Mouse (Mus musculus) frontal cortex, postnatal 10 days (tissue): Measurements from ENCODE around the gene Ms4a10.
A peak's percentile ranks its signal among the peaks of the same experiment; 100 is the strongest.

Source experiments
- DNase-seq, 2 experiments: peaks; one replicate each; pipeline ENCODE4 v3.0.0; 2022; ENCODE audit warnings: low spot score in 2 of 2, mixed read lengths in 1 of 2

Gene Ms4a10

DNA sequence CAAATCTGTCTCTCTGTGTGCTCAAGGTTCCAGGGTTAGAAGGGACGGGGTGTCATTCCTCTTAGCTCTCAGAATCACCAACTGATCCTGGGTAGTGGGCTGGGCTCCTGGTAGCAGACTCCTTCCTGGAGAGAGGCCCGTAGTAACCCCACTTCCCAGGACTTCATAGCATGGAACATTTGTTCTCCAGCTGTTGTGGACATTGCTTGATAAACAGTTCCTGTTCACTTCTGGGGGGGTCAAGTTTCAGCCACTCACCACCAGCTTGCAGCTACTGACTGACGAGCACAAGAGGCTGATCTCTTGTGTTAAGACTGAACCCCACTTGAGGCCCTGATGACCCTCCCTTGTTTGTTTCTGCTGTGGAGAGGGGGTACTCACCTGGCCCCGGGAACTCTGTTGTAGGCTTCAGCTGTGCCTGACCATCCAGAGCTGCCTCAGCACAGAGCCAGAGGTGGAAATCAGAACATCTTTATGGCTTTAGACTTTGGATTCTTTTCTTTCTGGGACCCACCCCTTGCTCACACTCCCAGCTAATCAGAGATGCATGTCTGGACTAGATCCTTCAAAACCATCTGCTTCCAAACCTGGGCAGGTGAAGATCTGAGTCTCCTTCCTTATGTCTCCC lies at the start of gene Ms4a10:
Gene Ms4a10 (minus strand): TSS at position 433 of the 628 bp plus-strand sequence.
- DNase-seq = no peak

GRCm38 (mm10) chr19:11022382-11022781 lies 47.9 kb upstream of the Ms4a10 start:
- no peak for DNase-seq

DNA sequence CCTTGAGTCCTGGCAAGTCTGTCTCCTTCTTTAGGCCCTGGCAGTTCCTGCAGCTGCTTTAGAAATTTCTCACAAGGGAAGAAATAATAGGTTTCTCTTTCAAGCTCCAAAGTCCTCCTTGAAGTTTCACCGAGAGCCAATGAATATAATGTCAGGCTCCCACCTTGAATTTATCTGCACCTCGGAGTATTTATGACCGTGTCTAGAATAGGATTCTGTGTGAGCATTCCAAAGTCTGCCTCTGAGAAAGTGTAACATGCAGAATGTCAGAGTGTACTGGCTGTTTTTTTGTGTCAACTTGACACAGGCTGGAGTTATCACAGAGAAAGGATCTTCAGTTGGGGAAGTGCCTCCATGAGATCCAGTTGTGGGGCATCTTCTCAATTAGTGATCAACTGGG lies 43.4 kb upstream of the Ms4a10 start, which contains the start of gene Ms4a18:
Gene Ms4a18 (minus strand): TSS at position 141 of the 400 bp plus-strand sequence.
- DNase-seq = no peak

DNA sequence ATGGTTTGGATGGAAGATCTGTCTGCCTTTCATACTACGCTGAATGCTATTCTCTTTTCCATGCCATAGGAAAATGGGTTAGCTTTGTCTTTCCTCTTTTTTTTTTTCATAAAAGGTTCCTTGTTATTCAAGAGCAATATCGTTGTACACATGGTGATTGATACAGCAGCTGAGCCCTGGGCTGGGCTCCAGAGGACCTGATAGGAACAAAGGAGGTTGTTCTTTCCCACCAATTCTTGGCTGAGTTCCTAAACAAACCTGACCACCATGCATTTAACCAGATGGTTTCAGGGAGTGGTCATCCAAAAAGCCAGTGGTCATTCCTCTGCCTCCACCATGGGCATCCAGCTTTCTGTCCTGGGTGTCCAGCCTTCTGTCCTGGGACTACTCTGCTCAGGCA lies 42.8 kb upstream of the Ms4a10 start:
- no peak for DNase-seq

GRCm38 (mm10) chr19:11015998-11016397 lies 41.5 kb upstream of the Ms4a10 start:
- DNase-seq = no peak

GRCm38 (mm10) chr19:11015468-11015867 lies 41.0 kb upstream of the Ms4a10 start:
- DNase-seq = no peak

- DNase-seq = no peak
Observed at GRCm38 (mm10) chr19:10993150-10993549, 18.7 kb upstream of the Ms4a10 start, which contains the start of gene Ms4a15. Gene Ms4a15 (minus strand): TSS chr19:10993250.

DNA sequence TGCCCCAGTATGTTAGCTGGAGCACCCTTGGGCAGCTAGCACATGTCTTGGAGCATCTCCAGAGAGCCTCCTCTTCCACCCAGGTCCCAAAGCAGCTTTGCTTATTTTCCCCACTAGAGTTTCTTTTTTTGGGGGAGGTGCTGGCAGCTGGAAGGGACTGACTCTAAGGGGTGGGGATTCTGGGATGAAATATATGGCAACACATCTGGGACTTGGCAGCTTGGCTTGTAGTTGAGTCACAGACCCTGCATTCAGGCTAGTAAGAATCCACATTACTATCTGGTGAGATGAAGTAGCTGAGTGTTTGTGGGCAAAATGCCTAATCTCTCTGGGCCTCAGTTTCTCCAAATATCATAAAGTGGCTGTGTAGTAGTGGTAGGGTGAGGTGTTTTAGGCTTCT lies 17.4 kb upstream of the Ms4a10 start:
- no peak for DNase-seq

- DNase-seq = no peak
Observed at GRCm38 (mm10) chr19:10990751-10991150, 16.3 kb upstream of the Ms4a10 start.

DNA sequence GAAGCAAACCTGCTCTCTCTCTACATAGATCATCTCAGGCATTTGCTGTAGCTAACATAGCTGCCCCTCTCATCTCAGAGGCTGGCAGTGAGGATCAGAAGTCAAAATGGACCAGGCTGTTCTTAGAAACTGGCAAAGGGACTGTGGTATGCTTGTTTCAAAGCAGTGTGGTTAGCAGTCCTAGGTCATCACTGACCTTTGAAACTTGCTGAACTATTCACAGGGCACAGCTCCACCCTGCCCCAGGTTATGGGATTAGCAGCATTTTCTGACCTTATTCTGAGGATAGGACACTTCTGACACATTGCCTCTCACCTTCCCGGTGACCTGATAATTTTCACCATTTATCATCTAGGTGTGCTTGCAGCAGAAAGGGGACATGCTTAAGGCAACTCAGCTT lies 14.1 kb upstream of the Ms4a10 start:
- DNase-seq = no peak

DNA sequence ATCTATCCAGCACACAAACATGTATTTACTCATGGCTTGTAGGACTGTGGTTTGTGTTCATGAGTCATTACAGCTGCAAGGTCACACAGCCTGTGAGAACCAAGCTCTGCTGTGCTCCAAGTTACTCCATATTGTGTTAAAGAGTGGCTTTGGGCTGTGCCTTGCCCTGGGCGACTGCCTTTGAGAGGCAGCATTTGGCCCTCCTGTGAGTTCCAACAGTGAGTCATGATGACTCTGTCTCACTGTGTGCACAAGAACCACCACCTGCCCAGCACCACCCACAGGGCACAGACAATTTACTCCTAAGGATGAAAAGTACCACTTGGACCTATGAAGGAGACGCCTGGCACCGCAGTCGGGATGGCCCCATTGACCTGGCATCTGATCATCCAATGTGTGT lies 11.4 kb upstream of the Ms4a10 start:
- no peak for DNase-seq

GRCm38 (mm10) chr19:10984551-10984950 lies 10.1 kb upstream of the Ms4a10 start:
- DNase-seq = no peak

GRCm38 (mm10) chr19:10983146-10983545 lies 8.7 kb upstream of the Ms4a10 start:
- DNase-seq = no peak

DNA sequence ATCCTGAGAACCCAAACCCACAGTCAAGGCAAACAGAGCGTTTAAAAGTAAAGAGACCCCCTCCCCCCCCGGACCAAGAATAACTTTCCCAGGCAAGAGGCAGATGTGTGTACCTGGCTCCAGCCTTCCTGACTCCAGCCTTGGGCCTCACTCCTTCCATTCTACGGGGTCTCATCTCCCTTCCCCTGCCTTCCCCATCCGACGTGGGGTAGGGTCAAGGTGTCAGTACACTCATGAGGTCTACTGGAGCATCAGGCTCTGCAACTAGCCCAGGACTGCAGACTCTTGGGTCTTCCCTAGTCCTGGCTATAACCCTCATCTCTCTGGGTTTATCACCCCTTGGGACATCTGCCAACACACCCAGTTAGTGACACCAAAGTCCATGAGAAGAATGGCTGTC lies 5.7 kb upstream of the Ms4a10 start:
- no peak for DNase-seq

DNA sequence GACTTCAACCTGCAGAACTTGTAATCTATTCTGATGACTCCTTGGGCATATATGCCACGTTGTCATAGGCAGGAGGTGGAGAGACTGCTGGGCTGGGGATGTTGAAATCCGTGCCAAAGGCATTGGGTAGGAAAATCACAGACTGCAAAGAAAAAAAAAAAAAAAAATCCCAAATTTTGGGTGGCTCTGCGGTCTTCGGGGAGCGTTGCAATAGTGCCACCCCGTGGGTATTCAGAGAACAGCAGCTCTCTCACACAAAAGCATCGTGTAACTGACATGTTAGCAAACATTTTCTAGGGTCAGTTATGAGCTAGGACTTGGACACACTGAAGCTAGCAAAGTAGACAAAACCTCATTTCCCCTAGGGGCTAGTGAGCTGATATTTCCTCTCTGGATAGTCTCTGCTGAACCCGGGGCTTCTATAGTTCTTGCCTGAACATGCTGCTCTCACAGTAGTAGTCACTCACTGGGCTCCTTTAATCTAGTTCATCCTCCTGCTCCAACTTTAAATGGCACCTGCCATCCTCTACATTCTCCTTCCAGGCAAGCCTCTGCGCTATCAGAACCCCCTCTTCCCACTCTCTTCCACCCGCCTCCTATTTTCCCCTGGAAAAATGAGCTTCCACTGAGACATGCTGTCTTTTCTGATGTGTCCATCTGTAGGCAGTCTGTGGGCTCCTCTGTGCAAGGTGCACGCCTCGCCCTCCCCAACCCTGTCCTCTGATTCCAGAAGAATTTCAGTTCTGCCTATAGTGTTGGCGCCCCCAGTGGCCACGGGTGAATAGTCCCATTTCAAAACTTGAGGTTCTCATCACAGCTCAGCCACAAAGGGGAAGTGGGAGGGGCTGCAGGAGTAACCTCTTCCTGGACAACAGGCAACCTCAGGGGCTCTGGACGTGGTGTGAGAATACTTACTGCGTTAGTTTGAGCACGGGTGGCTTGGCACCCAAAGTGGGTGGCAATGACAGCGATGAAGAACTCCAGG lies 5.0 kb upstream of the Ms4a10 start:
- peak; percentile 63 to 64 for DNase-seq

GRCm38 (mm10) chr19:10976318-10976717 lies 1.8 kb upstream of the Ms4a10 start:
- no peak for DNase-seq

DNA sequence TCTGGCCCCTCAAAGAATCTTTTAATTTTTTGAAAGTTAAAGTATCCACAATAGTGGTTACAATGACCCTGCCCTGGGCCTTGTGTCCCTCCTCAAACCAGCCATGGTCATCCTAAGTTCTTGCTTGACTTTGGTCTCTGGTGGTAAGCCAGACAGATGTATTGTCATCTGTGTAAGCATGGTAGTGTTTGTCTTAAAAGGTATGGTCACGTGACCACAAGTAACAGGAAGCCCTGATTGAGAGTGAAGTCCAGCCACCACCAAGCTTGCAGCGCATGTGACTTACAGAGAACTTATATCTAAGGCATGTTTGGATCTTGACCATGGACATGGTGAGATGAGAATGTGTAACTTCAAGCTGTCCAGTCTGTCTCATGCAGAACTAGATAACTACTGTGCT lies 717 bp upstream of the Ms4a10 start:
- no peak for DNase-seq

- DNase-seq = no peak
Observed at GRCm38 (mm10) chr19:10973187-10973586, 1.3 kb downstream of the Ms4a10 start.

DNA sequence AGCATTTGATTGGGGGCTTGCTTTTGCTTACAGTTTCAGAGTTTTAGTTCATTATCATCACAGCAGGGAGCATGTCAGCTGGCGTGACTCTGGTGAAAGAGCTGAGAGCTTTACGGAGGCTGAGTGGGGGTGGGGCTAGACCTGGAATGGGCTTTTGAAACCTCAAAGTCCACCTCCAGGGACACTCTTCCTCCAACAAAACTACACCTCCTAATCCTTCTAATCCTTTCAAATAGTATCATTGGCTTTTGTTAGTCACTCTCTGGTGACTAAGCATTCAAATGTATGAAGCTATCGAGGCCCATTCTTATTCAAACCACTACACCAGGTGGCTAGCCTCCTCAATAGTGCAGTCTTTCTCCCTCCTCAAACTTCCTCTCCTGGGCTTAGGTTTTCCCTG lies 1.8 kb downstream of the Ms4a10 start:
- no peak for DNase-seq

- no peak for DNase-seq
Observed at GRCm38 (mm10) chr19:10970457-10970856, 4.0 kb downstream of the Ms4a10 start.

- DNase-seq = no peak
Observed at GRCm38 (mm10) chr19:10968578-10968977, 5.9 kb downstream of the Ms4a10 start.

- DNase-seq = no peak
Observed at GRCm38 (mm10) chr19:10965721-10966120, 8.7 kb downstream of the Ms4a10 start.

DNA sequence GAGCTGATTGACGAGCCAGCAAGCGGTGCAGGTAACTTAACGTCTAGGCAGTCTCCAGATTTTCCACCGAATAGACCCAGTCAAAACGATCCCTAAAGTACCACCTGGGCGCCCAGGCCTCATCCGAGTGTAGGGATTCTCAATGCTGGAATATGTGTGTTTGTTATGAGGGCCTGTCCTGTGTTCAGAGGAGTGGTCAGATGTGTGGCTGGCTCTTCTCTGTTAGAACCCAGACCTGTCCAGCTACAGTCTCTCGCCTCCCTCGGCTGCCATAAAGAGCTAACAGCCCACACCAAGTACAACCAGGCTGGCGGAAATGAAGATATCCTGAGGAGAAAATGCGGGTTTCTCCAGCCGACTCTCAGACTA lies 14.5 kb downstream of the Ms4a10 start:
- DNase-seq = no peak
